Mouse (Mus musculus): Measurements from ENCODE around the gene Vrtn.

Gene Vrtn

GRCm38 (mm10) chr12:84689051-84689450 lies 48.2 kb downstream of the Vrtn start:
- no peak for DNase-seq (ENCODE audit: low spot score)

GRCm38 (mm10) chr12:84691347-84691746 lies 50.5 kb downstream of the Vrtn start:
- DNase-seq (ENCODE audit: low spot score): no peak

- DNase-seq (ENCODE audit: low spot score): no peak
Observed at GRCm38 (mm10) chr12:84692141-84692540, 51.3 kb downstream of the Vrtn start.

- no peak for DNase-seq (ENCODE audit: low spot score)
Observed at GRCm38 (mm10) chr12:84698319-84699081, 57.7 kb downstream of the Vrtn start, which contains the start of gene Syndig1l. TSS of gene Syndig1l (minus strand) at chr12:84698831.
